Mouse (Mus musculus): ENCODE results near the gene Stxbp5. TPM values are rescaled to one million over a fixed set of nuclear protein-coding genes. Genes with fewer than 3 reads are reported as not detected.

Gene Stxbp5
- total RNA-seq, 2 experiments from 2014 or later, result 51.3 to 55.8 TPM

DNA sequence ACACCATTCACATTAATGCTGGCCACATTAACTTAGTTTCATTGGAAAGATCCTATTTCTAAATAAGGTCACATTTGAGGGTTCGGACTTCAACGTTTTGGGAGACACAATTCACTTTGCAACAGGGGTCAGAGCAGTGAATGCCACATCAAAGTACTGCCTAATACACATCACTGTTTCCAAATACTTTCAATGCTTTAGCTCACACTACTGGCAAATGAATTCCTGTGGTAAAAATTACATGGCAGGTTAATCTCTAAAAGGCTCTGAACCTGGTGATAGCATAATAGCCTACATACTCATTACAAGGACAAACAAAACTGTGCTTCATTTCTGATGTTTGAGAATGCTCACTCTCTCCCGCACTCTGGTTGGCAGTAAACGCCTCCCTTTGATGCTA is 40.9 kb downstream of the Stxbp5 start:
- ATAC-seq (replicated peaks; ENCODE audit: poor library complexity, severe bottlenecking), result no peak

DNA sequence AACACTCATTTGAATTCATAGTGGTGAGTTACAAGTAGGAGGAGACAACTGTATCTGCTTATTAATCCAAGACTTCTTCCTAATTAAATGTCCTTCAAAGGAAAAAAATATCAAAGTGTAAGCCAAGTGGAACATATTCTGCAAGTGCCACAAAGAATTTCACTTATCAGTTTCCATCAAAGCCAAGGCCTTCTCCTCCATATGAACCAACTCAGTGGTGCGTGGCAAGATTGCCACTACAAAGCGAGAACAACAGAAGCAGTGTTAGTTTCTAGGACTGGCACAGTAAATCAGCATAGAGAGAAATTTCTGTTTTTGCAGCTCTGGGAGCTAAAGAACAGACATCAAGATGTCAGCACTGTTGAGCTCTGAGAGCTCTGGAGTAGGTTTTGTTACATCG is 41.4 kb downstream of the Stxbp5 start:
- no peak for ATAC-seq (replicated peaks; ENCODE audit: poor library complexity, severe bottlenecking)

DNA sequence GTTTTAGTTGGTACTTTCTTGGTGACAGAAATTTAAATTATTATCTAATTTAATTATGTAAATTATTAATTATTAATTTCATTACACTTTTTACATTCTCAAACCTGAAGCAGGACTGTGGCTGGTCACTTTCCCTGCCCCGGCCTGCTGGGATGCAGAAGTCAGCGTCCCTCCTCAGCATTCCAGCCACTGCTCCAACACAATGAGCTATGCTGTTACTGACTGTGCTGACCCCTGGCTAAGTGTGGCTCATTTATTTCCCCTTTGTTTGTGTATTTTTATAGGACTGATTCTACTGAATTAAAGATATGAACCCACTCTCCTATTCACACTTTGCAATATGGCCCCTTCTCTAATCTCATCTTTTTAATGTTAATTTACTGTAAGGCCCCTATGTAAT is 43.0 kb downstream of the Stxbp5 start:
- no peak for ATAC-seq (replicated peaks; ENCODE audit: poor library complexity, severe bottlenecking)

DNA sequence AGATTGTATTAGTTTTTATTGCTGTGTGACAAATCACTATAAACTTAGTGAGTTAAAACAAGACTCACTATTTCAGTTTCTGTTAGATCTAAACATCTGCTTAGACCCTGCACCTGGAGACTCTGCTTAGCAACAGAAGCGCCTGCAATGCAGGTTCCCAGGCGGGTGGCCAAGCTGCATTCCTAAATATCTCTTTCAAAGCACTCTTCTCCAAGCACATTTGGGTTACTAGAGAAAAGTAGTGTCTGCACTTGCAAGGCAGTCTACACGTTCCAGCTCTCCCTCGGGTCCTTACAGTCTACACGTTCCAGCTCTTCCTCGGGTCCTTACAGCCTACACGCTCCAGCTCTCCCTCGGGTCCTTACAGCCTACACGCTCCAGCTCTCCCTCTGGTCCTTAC is 44.1 kb downstream of the Stxbp5 start:
- no peak for ATAC-seq (replicated peaks; ENCODE audit: poor library complexity, severe bottlenecking)

DNA sequence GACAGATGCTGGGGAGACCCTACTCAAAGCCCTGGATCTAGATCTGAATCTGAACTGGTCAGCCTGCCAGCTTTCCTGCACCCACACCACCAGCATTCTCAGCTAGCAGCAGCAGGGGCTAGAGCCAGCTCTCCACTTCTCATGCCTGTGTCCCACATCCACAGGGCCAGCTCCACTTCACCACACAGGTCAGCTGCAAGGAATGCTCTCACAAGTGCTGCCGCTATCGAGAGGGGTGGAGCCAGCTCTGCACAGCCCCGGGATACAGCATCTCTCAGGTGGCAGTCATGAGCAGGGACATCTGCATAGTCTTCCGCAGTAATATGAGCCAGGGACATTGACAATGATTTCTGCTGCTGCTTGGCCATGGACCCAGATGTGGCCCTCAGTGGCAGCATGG is 54.5 kb downstream of the Stxbp5 start:
- ATAC-seq (replicated peaks; ENCODE audit: poor library complexity, severe bottlenecking), result no peak

DNA sequence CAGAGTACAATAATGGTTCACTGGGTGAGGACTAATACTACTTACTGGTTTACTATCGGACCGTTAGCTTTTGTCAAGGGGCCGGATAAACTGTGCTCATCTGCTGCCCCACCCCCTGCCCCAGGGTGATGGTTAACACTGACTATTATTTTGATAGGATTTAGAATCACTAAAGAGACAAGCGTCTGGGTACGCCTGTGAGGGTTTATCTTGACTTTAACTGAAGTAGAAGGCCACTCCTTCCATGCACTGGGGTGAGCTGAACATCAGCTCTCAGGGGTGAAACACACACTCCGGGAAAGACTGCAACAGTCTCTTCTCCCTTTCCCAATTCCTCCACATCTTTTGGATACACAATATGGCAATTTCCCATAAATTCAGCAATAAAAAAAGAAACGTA is 61.5 kb downstream of the Stxbp5 start:
- no peak for ATAC-seq (replicated peaks; ENCODE audit: poor library complexity, severe bottlenecking)

DNA sequence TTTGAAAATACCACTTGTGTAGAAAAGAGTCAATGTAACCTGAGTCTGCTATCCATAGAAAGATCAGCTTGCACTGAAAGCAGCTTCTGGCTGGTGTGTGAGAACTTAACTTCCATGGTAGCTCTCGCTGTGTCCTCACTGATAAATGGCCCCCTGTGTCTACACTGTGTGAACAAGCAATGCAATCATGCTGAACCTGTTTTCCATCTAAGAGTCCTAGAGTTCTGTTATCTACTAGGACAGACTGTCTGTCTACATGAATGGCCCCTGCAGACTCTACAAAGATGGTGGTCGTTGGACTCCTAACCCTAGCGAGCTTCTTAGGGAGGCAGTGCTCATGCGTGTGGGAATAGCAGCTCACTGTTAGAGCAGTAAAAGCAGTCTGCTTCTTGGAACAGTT is 65.9 kb downstream of the Stxbp5 start:
- ATAC-seq (replicated peaks; ENCODE audit: poor library complexity, severe bottlenecking), result no peak

DNA sequence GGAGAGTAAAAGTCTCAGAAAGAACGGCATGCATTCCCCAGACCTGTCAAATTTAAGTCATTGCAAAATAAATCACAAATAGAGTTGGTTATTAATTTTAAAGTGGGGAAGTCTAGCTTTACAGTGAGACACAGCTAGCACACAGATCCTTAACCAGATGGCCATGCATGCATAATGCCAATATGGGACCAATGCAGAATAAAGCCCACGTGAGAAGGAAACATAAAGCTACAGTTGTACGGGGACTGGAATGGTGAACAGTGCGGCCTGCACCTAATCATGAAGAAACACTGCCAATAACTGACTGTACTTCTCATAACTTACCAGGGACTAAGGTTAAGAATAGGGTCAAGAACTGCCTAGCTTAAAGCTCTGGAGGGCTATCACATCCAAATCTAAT is 67.9 kb downstream of the Stxbp5 start:
- ATAC-seq (replicated peaks; ENCODE audit: poor library complexity, severe bottlenecking), result no peak

DNA sequence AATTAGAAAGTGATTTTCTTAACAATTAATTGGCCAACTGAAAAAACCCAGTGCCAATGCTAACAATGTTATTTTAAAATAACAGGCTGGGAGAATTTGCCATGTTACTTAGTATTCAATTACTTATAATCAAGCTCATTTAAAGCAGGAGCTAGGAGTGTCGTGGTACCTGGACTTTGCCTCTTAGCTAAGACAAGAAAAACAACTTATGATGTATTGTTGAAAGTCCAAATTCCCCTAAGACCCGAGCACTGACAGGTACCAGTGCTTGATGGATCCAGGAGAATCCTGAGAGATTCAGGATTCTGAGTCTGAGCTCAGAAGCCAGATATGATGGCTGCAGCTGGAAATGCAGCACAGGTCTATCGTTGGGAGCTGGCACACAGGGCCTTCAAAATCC is 71.1 kb downstream of the Stxbp5 start:
- no peak for ATAC-seq (replicated peaks; ENCODE audit: poor library complexity, severe bottlenecking)

DNA sequence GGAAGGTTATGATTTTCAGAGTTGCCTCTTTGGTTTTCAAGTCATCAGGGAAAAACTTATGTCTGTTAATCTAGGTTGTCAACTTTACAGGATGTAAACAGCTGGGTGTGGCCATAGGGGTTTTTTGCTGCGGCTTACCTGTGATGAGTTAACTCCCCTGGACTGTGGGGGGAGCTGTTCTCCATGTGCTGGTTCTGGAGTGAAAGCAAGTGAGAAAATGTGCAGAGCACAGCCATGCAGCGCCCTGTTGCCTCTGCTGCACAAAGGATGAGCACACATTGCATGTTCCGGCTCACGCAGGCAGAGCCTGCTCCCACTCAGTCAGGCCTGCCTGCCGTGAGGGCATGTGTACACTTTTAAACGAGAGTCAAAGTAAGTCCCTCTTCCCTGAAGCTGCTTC is 79.6 kb downstream of the Stxbp5 start:
- ATAC-seq (replicated peaks; ENCODE audit: poor library complexity, severe bottlenecking), result no peak

DNA sequence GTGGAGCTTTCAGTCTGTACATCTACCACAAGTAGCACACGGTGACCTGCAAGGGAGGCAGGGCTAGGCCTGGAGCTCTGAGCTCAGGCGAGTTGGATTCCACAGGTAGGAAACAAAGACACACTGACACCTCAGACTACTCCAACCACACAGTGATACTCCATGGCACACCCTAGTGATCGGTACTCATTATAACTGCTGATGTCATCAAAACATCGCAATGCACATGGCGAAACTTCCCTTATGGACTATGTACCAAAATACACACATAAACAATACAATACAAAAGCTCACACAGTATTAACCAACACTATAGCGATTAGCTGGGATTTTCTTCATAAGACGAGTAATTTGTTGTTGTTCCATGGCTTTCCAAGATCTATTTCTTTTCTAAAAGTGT is 82.3 kb downstream of the Stxbp5 start:
- no peak; the same call in 1 of the 2 replicates for ATAC-seq (replicated peaks; ENCODE audit: poor library complexity, severe bottlenecking)

DNA sequence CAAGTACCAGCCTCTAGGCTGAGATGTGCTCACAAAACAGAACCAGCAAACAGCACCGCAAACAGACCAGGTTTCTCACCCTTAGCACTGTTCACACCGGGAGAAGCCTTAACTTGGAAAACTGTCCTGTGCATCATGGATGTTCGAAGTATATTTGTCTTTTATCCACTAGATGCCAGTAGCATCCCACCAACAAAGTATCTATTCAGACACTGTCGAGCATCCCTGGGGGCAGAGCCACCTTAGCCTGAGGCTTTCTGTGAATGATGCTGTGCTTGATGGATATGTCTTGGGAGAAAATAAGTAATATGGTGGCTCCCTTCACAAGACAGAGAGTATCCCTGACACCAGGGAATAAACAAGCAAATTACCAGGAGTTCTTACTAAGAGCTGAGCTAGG is 87.0 kb downstream of the Stxbp5 start:
- ATAC-seq (replicated peaks; ENCODE audit: poor library complexity, severe bottlenecking), result no peak

DNA sequence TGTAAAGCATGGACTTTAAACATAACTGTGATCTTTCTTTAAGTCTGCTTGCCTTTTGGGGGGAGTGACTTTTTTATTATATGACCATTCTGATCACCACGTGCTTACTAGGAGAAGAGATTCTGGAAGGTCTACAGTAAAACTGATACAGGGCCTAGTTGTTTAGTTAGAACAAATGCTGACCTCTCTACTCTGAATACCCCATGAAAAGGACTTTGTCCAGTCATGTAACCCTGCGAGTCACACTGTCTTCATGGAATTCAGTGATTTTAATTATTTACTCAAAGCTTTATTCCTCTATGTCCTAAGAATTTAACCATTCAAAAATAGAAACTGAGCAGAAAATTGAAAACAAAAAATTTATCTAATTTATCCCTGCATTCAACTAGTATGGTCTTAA is 93.3 kb downstream of the Stxbp5 start:
- ATAC-seq (replicated peaks; ENCODE audit: poor library complexity, severe bottlenecking), result no peak

DNA sequence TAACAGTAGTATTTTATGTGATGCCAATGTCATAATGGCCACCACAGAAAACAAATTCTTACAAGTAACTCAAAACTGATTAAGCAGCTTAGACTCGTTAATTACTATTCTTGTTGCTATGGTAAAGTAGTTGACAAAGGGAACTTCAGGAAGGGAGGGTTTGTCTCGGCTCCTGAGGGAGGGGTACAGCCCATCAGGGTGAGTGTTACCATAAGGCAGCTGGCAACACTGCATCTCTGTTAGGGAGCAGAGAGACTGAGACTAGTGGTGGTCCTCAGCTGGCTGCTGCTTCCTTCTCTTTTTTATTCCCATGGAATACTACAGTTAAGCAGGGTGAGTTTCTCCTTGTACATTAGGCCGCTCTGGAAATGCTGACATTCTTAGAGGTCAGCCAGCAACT is 95.5 kb downstream of the Stxbp5 start:
- no peak for ATAC-seq (replicated peaks; ENCODE audit: poor library complexity, severe bottlenecking)

DNA sequence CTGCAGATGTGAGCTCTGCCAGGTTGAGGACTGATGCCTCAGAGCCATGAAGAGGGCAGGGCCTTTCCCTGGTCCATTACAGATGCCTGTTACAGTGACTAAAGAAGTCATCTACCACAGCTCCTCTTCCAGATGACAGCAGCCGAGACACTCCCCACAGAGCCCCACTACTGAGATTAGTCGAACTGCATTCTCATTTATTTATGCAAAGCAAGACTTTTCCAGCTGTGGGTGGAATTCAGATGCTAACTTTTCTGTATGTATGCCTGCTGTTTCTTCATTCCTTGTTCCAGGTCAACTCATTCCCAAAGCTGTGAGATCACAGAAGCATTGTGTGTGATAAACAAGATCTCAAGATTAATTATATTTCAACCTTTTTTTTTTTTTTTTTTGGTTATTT is 97.8 kb downstream of the Stxbp5 start:
- ATAC-seq (replicated peaks; ENCODE audit: poor library complexity, severe bottlenecking), result no peak

DNA sequence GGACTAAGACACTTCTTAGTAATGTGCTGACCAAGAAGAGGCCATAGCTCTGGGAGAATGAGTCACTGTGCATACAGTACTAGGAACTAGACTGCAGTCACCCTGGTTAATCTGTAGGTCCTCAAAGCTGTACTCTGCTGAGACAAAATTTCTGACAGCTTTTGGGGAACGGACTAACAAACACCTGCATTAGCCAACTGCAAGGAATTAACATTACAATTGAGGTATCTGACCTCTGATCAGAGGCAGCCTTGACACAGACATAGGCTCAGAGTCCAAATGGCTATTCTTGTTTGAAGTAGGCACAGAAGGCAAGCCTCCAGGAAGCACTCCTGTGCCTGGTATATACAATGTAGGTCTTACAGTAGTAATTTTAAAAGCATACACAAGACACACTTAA is 99.3 kb downstream of the Stxbp5 start:
- no peak for ATAC-seq (replicated peaks; ENCODE audit: poor library complexity, severe bottlenecking)

DNA sequence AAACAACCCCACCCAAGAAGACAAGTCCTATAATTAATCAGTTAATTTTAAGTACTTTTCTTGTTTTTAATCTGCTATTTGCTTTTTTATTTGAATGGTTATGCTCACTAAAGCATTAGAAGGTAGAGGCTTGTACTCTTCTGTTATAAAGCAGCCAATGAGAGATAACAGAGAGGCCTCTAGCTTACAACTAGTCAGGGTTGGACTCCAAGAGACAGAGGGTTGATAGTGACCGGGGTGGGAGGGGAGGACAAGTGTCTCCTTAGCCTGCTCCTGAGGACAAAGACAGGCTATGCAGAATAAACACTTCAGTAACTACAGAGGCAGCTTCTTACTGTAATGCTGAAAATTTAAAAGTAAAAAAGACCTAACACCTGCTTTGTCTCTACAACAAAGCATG is 101.8 kb downstream of the Stxbp5 start:
- ATAC-seq (replicated peaks; ENCODE audit: poor library complexity, severe bottlenecking), result no peak

DNA sequence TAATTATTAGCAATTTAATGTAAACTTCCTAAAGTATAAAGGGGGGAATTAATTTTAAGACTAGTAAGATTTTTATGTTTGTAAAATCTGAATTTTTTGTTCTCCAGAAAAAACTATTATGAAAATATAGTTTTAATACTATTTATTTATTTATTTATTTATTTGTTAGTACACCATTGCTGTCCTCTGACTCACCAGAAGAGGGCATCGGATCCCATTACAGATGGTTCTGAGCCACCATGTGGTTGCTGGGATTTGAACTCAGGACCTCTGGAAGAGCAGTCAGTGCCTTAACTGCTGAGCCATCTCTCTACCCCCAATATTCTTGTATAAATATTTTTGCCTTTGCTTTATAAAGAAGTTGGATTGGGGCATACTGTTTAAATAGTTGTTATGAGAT is 104.5 kb downstream of the Stxbp5 start:
- ATAC-seq (replicated peaks; ENCODE audit: poor library complexity, severe bottlenecking), result no peak

DNA sequence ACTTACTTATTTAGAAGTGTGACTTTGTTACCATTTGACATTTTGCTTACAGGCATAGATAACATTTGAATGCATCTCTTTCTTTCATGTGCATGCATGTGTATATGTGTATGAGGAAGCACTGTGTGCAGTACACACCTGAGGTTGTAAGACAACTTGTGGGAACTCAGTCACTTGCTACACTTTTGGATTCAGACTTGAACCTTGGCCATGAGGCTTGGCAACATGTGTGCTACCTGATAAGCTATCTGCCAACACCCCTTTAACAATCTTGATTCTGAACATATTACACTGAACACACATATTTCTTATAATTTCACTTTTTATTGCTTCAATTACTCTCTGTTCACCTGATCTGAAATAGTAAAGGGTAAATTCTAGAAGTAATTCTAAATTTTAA is 106.5 kb downstream of the Stxbp5 start:
- no peak for ATAC-seq (replicated peaks; ENCODE audit: poor library complexity, severe bottlenecking)

DNA sequence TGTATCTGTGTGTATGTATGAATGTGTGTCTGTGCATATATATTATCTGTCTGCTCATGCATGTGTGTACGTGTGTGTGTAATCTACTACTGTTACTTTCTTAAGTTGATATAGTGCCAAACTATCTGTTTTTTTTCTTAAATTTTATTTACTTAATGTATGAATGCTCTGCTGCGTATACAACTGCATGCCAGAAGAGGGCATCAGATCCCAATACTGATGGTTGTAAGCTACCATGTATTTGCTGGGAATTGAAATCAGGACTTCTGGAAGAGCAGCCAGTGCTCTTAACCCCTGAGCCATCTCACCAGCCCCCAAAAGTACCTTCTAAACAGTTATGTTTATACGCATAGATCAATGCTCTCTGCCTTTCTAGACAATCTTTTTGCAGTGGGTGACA is 109.9 kb downstream of the Stxbp5 start:
- ATAC-seq (replicated peaks; ENCODE audit: poor library complexity, severe bottlenecking), result no peak

DNA sequence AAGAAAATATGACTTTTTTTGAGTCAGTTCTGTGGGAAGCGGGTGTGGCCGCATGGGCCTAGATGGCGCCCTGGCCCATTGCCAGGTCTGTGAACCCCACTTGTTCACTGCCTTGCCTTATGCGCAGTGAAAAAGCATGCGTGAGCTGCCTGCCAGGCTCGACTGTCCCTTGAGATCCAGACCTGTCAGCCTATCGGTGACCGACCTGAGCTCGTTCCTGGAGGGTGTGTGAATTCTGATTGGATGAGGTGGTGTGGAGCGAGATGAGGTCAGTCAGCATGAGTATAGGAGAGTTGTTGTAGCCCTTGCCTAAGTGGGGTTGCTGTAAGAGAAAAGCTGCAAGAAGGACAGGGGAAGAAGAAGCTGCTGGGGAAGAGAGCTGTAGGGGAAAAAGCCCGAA is 114.4 kb downstream of the Stxbp5 start:
- ATAC-seq (replicated peaks; ENCODE audit: poor library complexity, severe bottlenecking), result no peak

DNA sequence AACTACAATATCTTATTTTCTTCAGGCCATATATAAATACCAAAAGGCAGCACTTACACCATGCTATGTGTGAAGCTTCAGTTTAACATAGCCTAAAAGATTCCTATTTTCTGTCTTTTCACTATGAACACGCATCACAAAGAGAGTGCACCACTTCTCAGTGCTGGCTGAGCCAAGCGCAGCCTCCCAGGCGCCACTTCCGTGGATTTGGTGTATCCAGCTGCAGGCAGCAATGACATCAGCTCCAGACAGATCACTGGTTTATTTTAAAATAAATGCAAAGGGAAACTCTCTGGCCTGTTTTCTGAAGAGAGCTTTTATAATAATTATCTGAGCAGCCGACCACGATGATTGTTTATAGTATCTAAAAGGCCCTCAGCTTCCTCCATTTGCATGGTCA is 115.2 kb downstream of the Stxbp5 start:
- no peak for ATAC-seq (replicated peaks; ENCODE audit: poor library complexity, severe bottlenecking)

DNA sequence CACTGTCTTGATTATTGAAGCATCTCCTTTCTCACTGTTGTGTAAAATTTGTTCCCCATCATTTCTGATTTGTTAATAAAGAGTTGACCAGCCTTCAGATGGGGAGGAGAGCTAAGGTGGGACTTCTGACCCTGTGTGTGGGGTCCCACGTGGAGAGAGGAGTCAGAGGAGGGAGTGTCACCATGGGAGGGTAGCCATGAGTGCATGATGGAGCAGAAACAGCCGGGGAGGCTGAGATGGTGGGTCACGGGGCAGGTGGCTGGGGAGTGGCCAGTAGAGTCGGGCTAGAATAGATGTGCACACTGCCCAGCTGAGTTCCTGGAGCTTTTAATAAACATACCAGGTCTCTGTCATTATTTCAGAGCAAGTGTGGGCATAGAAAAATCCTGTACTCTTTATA is 121.0 kb downstream of the Stxbp5 start:
- no peak for ATAC-seq (replicated peaks; ENCODE audit: poor library complexity, severe bottlenecking)

DNA sequence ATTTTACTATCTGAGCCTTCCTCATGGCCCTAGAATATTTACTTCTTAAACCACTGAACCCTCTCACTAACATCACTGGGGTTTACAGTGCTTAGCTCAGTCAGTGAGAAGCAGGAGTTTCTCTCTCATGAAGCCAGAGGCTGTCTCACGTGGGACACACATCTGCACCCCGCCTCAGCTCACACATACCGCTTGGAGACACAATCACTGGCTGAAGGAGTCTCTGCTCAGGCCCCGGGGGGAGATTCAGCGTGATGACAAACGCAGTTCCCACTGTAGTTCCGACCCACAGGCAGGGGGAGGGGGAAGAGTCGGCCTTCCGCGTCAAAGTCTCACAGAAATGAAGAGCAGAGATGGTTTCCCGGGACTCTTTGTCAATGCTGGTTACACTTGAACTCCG is 130.6 kb downstream of the Stxbp5 start:
- ATAC-seq (replicated peaks; ENCODE audit: poor library complexity, severe bottlenecking), result no peak

All from granulocyte monocyte progenitor cell, adult 5-6 weeks (primary cell).